Mouse (Mus musculus): ENCODE measurements at regions not wholly inside any gene's neighbourhood (a gene's known extent, or its start where the extent isn't known, plus 50 kb on each side); places are given as distances from the start of the nearest gene placed in this dataset.

DNA sequence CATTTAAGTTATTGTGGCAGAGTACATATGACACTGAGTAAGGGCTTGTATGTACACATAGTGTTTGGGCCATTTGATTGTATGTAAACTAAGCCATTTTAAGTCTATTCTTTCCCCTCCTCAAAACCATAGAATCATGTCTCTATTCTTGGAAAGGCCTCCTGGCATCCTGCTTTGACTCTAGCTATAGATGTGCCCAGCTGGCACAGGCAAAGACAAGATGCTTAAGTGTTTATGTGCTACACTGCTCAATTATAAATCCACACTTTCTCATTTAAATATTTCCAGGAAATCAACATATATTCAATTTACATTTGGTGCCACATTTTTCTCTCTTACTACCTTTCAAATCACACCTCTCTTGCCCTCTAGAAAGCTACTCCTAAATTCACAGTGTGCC, 97.6 kb upstream of the Bdnf start:
- DNase-seq (ENCODE audit: low spot score in 2 of 2): no peak

DNA sequence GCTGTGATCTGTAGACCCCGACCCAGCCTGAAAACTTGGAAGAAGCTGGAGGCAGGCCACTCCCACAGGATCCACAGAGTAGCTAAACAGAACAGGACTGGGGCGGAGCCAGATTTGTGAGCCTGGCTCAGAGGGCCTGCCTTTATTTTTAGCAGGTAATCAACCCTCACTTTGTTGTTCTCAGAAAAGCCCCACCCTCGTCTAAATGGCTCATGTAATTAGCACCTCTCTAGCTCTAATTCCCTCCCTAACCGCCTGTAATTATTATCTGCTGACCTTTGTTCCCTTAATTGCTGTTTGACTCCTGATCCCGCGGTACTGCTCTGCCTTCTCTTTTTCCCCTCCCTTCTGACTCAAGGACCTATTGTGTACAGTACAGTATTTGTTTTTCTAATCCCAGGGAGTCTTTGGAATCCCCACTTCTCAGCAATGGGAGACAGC, 95.6 kb upstream of the Bdnf start:
- no peak for DNase-seq (ENCODE audit: low spot score in 2 of 2)

- DNase-seq (ENCODE audit: low spot score in 2 of 2): no peak
Observed at GRCm38 (mm10) chr2:109618341-109619058, 56.0 kb upstream of the Bdnf start.

GRCm38 (mm10) chr2:109619676-109620075, 54.8 kb upstream of the Bdnf start:
- DNase-seq (ENCODE audit: low spot score in 2 of 2): no peak

GRCm38 (mm10) chr2:109621595-109621994, 52.9 kb upstream of the Bdnf start:
- DNase-seq (ENCODE audit: low spot score in 2 of 2): no peak
